Mouse (Mus musculus) heart, adult 10 weeks (tissue): Measurements from ENCODE around the gene Gm13101. TPM values are rescaled to one million over a fixed set of nuclear protein-coding genes. Genes with fewer than 3 reads are reported as not detected.

ENCODE experiments used
- polyA plus RNA-seq: library from polyadenylated mRNA; stranded (reverse); fragments of 350-450 nt; fragmentation: Illumina TruSeq; extraction: RNeasy Lipid Tissue Mini Kit (QIAGEN cat#74804); gene quantifications from one replicate; pipeline ENCODE4 v1.2.3, GENCODE M21; 2014; ENCODE audit warnings: low read depth, low replicate concordance

Gene Gm13101
- polyA plus RNA-seq: not detected

DNA sequence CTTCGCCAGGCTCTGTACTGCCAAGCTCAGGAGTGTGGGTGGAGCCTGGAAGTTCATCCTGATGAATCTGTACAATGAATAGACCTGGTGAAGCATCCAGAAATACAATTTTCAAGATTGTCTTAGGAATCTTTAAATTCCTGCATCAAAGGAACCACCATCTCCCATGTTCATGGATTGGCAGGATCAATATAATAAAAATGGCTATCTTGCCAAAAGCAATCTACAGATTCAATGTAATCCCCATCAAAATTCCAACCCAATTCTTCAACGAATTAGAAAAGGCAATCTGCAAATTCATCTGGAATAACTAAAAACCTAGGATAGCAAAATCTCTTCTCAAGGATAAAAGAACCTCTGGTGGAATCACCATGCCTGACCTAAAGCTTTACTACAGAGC lies at the start of gene Gm13101:
Gene Gm13101 (minus strand): TSS at position 101 of the 400 bp plus-strand sequence.

DNA sequence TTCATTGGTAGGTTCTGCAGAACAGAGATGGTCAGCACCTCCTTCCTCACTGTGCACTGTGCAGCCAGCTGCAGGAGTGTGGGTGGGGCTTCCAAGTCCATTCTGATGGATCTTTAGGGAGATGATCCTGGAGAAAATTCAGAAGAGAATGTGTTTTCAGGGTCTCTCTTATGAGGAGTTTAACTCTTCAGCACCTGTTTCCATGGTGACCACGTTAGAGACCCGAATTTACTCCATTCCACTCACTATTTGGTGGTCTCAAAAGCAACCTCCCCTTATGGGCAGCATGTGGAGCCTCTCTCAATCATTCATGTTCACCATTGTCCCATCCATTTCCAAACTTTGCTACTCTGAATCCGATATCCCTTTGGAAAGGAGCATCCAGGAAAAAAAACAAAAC lies 27.5 kb upstream of the Gm13101 start, which contains the start of gene Pramef17:
Gene Pramef17 (minus strand): TSS at position 101 of the 400 bp plus-strand sequence.

DNA sequence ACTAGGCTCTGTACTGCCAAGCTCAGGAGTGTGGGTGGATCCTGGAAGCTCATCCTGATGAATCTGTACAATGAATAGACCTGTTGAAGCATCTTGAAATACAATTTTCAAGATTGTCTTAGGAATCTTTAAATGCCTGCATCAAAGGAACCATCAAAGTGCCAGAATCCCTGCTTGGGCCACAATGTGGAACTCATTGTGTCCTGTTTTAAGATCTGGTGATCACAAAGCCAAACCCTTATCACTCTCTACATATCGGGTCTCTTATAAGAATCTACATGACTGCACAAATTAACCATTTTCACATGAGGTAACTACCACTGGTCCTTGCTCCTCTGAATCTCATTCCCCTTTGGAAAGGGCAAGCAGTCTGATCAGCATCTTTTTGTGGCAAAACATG lies 15.8 kb downstream of the Gm13101 start, which contains the start of gene Pramef25:
Gene Pramef25 (minus strand): TSS at position 101 of the 400 bp plus-strand sequence.

Other genes with a start within 250 kb of the Gm13101 start
- not detected for gene Gm13078, start 247.5 kb downstream of the Gm13101 start, polyA plus RNA-seq
- gene Gm13023, start 177.6 kb downstream of the Gm13101 start, polyA plus RNA-seq: not detected
- not detected for gene Gm13084, start 150.9 kb downstream of the Gm13101 start, polyA plus RNA-seq
- gene Gm13103, start 120.5 kb downstream of the Gm13101 start, polyA plus RNA-seq: not detected
- not detected for gene Pramef6, start 66.6 kb downstream of the Gm13101 start, polyA plus RNA-seq
- not detected for gene Pramef25, start 15.9 kb downstream of the Gm13101 start, polyA plus RNA-seq
- gene Pramef17, start 27.4 kb upstream of the Gm13101 start, polyA plus RNA-seq: not detected
- not detected for gene Pramel4, start 92.2 kb upstream of the Gm13101 start, polyA plus RNA-seq
- not detected for gene Gm13102, start 139.5 kb upstream of the Gm13101 start, polyA plus RNA-seq
- not detected for gene Oog3, start 195.7 kb upstream of the Gm13101 start, polyA plus RNA-seq
- not detected for gene Oog2, start 223.8 kb upstream of the Gm13101 start, polyA plus RNA-seq
- gene C87977, start 246.4 kb upstream of the Gm13101 start, polyA plus RNA-seq: not detected